Mouse (Mus musculus): ENCODE results near the gene E2f6.

Gene E2f6

GRCm38 (mm10) chr12:16847204-16847792 lies 36.5 kb downstream of the E2f6 start:
- no peak for DNase-seq (ENCODE audit: low read depth, low spot score)

GRCm38 (mm10) chr12:16848501-16848900 lies 37.7 kb downstream of the E2f6 start:
- DNase-seq (ENCODE audit: low read depth, low spot score), result no peak

- no peak for DNase-seq (ENCODE audit: low read depth, low spot score)
Observed at GRCm38 (mm10) chr12:16849821-16850220, 39.1 kb downstream of the E2f6 start.

GRCm38 (mm10) chr12:16850431-16851375 lies 39.9 kb downstream of the E2f6 start:
- DNase-seq (ENCODE audit: low read depth, low spot score), result no peak

- DNase-seq (ENCODE audit: low read depth, low spot score), result no peak
Observed at GRCm38 (mm10) chr12:16853431-16854165, 42.8 kb downstream of the E2f6 start.

GRCm38 (mm10) chr12:16855632-16856305 lies 45.0 kb downstream of the E2f6 start:
- no peak for DNase-seq (ENCODE audit: low read depth, low spot score)

- DNase-seq (ENCODE audit: low read depth, low spot score), result no peak
Observed at GRCm38 (mm10) chr12:16856306-16856679, 45.5 kb downstream of the E2f6 start.

GRCm38 (mm10) chr12:16858081-16858480 lies 47.3 kb downstream of the E2f6 start:
- no peak for DNase-seq (ENCODE audit: low read depth, low spot score)

GRCm38 (mm10) chr12:16859781-16860180 lies 49.0 kb downstream of the E2f6 start:
- no peak for DNase-seq (ENCODE audit: low read depth, low spot score)

GRCm38 (mm10) chr12:16860533-16860932 lies 49.8 kb downstream of the E2f6 start:
- DNase-seq (ENCODE audit: low read depth, low spot score), result no peak

- DNase-seq (ENCODE audit: low read depth, low spot score), result no peak
Observed at GRCm38 (mm10) chr12:16860961-16861360, 50.2 kb downstream of the E2f6 start.

- DNase-seq (ENCODE audit: low read depth, low spot score), result no peak
Observed at GRCm38 (mm10) chr12:16864477-16864876, 53.7 kb downstream of the E2f6 start.

GRCm38 (mm10) chr12:16865871-16866270 lies 55.1 kb downstream of the E2f6 start:
- no peak for DNase-seq (ENCODE audit: low read depth, low spot score)

- DNase-seq (ENCODE audit: low read depth, low spot score), result no peak
Observed at GRCm38 (mm10) chr12:16866460-16866859, 55.7 kb downstream of the E2f6 start.

GRCm38 (mm10) chr12:16867306-16867705 lies 56.5 kb downstream of the E2f6 start:
- DNase-seq (ENCODE audit: low read depth, low spot score), result no peak

- no peak for DNase-seq (ENCODE audit: low read depth, low spot score)
Observed at GRCm38 (mm10) chr12:16868618-16869017, 57.9 kb downstream of the E2f6 start.

GRCm38 (mm10) chr12:16869091-16869778 lies 58.5 kb downstream of the E2f6 start:
- no peak for DNase-seq (ENCODE audit: low read depth, low spot score)

- no peak for DNase-seq (ENCODE audit: low read depth, low spot score)
Observed at GRCm38 (mm10) chr12:16869870-16870404, 59.2 kb downstream of the E2f6 start.

- DNase-seq (ENCODE audit: low read depth, low spot score), result no peak
Observed at GRCm38 (mm10) chr12:16870405-16871068, 59.8 kb downstream of the E2f6 start.

- no peak for DNase-seq (ENCODE audit: low read depth, low spot score)
Observed at GRCm38 (mm10) chr12:16872006-16872405, 61.2 kb downstream of the E2f6 start.

Measured in c-Kit-negative CD71-positive TER-119-positive erythroid progenitor cells, embryonic 14.5 days (primary cell).